Mouse (Mus musculus) thymus, postnatal 36 days (tissue): ENCODE data around the gene Adgrb2.

Source experiments
- DNase-seq, 2 experiments: peaks; one replicate each; pipeline ENCODE4 v3.0.0; 2022; ENCODE audit warnings: mixed read lengths in 2 of 2

Adgrb2 gene

DNA sequence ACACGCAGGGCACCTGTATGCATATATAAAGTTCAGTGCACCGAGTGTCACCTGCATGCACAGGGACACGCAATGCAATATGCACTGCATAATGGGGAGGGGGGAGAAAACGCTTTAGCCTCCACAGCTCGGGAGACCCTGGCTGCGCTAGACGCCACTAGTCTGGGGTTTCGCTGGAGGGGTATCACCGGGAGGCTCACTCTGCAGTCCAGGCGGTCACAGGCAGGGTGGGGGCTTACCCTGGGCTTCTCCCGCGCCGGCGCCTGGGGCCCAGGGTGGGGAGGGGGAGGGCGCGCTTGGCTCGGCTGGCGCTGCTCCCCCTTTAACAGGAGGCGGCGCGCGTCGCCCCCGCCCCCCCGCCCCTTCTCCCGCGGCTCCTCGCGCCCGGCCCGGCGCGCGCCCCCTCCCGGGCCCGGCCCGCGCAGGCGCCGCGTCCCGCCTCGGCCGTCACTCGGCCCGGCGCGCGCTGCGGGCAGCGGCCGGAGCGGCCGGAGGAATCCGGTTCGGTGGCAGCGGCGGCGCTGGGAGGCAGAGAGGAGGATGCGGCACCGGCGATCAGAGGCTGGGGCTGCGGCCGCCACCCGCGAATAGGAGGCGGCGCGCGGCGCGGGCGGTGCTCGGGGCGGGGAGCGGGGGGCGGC lies at the start of gene Adgrb2:
Gene Adgrb2, plus strand, starts transcription at position 450 of the 641 bp plus-strand sequence.
- DNase-seq: peak; percentile 11 to 30

DNA sequence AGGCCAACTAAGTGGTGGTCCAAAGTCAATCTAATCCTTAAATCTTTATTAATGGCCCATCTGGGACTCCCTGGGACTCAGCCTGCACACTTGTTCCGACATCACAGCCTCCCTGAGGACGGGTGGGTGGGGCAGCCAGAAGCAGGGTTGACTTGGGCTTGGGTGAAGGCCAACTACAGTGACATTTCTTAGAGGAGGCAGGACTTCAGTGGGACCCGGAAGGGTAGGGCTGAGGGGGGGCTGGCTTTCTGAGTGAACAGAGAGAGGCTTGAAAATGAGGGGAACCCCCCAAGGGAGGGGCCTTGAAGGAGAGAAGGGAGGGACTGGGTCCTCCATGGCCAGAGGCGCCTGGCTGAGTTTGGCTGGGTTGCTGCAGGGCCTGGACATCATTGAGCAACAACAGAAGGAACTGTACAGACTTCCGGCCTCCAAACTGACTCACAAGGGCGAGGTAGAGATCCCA lies 33.3 kb upstream of the Adgrb2 start:
- no peak for DNase-seq

DNA sequence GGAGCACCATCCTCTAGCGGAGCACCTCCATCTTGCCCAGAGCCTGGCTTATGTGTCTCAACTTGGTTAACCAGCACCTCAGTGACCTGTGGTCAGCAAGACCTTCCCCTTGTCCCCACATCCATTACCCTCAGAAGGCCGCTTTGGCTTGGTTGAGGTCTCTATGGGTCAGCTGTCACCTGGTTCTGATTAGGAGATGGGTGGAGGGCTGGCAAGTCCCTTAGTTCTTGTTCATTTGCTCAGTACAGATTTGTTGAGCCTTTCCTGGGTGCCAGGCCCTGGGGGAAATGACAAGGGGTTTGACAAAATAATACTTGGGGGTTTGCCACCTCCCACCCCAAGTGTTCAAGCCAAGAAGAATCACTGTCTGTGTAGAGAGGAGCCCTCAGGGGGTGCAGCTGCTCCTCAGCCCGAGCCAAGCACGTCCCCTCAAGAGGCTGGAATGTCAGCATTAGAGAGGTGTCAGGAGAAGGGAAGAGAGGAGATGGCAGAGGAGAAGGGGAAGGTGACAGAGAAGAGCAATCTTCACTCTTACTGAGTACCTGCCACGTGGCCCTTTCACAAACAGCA lies 32.3 kb upstream of the Adgrb2 start:
- no peak for DNase-seq

DNA sequence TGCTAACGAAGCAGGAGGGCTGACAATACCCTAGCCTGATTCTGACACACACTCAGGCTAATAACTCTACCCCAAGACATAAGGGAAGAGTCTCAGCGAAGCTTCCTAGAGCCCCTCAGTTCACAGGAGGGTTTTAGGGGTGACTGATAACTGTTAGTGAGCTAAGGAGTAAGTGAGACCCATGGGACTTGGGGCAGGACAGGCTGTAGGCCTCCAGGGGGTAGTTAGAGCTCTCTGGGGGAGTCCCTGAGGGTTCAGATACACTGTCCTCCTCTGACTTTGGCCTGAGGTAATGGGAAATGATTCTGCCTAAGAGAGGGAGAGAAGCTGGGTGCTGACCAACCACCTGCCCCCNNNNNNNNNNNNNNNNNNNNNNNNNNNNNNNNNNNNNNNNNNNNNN lies 30.1 kb upstream of the Adgrb2 start:
- no peak for DNase-seq

DNA sequence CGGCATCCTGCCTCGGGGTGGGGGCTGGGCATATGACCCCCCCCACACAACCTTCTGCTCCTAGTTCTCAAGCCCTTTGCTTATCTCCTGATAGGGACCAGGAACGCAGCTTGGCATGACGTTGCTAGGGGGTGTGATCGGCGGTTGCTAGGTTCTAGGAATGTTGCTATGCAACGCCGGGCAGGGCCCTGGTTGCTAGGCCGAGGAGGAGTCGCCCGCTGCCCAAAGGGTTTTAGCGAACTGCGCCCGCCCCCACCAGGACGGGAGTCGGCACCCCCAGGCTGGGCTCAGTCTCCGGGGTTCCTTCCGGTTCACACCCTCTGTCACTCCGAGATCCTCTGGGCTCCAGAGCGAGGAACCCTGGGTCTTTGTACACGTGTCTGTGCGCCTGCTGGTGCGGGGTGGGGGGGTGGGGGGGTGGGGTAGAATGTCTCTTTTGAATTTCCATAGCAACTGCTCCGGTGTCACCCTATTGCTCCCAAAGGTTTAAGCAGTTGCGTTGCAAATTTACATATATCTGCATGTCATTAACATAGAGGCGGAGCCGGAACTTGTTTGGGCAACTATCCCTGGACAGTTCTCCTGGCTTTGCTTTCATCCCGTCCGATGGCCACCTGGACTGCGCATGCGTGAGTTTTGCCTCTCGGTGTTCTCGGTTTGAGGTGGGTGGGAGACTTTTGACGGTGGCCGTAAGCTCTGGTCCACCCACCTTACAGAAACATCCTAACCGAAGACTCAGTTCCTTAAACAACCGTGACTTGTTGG lies 24.3 kb upstream of the Adgrb2 start:
- DNase-seq: peak; percentile 42 to 61

DNA sequence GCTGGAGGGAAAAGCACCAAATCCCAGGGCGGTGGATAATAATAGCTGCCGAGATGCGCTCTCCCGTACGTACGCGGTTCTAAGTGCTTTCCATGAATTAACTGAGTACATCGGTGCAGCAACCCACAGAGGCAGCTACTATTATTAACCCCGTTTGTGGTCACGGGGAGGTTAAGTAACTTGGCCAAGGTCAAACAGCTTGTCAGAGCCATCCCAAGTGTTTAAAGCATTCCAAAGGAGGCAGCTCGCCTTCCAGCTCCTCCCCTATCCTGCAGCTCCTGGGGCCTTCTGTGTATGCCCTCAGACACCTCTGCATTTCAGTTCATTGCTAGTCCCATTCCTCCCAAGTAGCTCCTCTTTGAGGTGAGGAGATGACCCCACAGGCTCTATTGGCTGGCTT lies 19.4 kb upstream of the Adgrb2 start:
- no peak for DNase-seq

DNA sequence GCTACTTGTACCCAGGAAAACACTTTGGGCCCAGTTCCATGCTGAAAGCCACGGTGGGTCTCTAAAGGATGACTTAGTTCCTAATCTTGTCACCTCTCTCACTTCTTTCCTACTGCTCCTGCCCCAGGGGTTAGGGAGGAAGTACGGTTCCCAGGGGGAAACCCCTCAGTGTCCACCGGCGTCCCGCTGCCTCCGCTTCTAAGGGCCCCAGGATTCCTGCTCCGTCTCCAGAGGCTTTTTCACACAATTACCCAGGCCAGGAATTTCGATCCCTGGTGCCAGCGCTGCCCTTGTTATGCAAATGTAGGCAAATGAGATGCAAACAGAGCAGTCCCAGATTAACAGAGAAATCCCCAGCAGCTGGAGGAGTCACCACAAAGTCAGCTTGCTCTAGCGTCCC lies 18.5 kb upstream of the Adgrb2 start:
- no peak for DNase-seq

DNA sequence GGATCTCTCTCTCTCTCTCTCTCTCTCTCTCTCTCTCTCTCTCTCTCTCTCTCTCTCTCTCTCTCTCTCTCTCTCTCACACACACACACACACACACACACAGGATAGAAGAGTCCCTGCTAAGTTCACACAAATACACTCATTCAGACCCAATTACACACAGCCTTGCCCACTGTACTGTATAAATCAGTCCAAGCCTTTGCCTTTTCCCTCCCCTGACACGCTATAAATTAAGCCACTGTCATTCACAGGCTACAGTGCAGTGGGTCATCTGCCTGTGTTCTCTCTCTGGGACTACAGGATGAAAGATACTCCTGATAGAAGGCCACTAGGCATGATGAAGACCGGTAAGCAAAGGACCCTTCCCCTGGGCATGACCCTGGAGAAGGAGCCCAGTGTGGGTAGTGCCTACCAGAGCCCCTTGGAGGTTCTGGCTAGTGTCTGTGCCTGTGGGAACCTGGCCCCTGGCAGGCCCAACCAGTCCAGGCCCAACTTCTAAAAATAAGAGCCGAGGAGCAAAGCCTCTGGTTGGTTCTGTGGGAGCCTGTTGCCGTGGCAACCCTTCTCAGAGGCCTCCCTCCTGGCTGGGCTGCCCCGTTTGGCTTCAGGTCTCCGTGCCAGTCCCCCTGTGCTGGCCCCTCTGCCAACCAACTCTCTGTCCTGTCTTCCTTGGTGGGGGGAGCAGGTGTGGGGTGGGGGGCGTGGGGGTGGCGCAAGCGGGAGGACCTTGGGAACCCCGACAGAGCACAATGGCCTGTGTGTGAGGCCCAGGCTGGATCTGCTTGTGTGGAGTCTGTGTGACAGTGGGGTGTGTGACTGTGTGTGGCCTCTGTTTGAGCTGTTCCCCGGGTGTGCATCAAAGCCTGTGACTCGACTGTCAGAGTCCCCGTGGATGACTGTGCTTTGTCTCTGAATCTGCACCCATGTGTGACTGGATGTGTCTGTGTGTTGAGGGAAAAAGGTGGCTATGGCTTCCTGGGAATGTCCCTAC lies 17.4 kb upstream of the Adgrb2 start:
- no peak for DNase-seq

DNA sequence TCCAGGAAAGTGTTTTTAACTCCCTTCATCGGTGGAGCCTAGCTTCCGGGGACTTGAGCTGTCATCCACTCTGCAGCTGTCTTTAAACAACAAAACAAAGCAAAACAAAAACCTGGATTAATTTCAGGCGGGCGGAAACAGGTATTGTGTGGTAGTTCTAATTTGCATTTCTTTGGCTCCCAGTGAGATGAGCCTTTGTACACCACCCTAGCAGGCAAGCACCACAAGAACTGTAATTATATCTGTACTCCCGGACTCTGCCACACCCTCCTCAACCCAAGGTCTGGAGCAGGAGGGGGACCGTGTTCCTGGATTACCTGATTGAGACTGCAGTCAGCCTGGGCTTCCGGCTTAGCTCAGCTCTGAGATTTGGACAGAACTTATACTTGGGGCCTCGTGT lies 14.5 kb upstream of the Adgrb2 start:
- DNase-seq: no peak

DNA sequence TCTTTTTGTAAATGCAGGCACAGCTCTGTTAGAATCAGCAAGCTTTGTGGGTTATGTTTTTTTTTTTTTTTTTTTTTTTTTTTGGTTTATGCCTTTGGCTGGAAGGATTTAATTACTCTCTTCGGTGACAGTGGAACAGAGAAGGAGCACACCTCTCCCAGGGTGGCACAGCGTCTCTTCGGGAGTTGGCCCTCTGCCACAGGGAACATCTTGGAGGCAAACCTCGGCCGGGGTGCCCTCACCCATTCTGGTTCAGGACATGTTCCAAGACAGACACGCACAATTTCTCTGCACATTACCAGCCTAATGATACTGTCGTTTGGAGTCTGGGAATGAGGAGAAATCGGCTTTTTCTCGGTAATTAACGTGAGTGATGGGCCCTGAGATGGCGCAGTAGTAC lies 13.8 kb upstream of the Adgrb2 start:
- no peak for DNase-seq

DNA sequence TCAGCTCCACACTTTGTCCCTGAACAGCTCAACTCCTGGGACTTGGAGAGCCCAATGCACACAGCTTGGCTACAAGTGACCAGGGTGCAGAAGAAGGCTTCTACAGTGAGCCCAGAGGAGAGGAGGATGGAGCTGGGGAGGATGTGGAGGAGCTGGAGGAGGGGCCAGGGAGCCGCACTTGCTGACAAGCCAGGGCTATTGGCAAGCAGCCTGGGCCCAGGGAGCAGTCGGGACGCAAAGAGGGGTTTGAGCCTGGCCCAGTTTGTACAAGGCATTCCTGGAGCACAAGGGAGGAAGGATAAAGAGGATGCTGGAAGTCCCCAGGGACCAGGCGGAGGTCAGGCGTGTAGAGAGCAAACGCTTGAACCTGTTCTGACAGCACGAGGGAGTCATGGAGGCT lies 12.7 kb upstream of the Adgrb2 start:
- no peak for DNase-seq

DNA sequence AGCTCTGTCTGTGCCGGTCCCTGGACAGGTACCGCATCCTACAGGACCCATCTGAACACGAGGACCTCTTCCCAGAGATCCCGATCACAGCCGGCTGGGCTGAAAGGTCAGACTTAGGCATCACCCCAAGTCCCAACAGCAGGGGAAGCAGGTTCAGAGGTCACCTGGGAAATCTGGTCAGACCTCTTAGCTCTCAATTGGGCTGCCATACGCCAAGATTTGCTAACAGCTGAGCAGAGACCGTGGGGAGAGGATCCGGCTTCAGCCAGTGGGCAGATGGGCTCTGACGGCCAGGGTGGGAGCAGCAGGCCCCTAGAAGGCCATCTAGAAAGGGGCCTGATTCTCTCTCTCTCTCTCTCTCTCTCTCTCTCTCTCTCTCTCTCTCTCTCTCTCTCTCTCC lies 10.4 kb upstream of the Adgrb2 start:
- no peak for DNase-seq

DNA sequence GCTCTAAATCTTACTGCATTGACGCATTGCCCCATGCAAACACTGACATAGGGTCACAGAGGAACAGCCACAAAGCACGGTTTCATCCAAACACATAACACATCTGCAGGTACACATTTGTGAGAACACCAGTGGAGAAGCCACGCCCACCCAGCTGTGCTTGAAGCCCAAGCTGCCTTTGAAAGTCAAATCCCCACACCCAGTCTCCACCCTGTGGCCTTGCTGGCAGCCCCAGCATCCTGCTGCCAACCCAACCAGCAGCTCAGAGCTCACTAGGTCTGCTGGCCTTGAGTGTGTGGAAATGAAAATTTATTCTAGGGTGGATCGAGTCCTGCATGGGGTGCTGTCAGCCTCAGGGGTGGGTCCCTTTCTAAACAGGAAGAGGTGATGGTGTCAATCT lies 7.4 kb upstream of the Adgrb2 start:
- DNase-seq: peak; percentile 14 to 30

DNA sequence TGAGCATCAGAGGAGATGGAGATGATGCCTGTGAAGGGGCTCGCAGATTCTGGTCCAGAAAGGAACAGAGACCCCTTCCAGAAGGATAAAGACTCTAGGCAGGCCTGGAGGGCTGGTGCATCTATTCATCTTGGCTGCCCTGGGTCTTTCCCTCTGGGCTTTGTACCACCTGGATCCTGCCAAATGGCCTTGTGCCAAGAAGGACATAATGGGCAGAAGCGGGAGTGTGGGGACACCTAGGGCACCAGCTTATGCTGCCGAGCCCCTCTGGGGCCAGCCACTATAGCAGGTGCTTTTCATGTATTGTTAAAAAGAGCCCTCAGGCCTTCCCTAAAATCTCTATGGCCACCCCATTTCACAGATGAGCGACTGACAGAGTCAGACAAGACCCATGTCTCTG lies 6.4 kb upstream of the Adgrb2 start:
- DNase-seq: no peak

DNA sequence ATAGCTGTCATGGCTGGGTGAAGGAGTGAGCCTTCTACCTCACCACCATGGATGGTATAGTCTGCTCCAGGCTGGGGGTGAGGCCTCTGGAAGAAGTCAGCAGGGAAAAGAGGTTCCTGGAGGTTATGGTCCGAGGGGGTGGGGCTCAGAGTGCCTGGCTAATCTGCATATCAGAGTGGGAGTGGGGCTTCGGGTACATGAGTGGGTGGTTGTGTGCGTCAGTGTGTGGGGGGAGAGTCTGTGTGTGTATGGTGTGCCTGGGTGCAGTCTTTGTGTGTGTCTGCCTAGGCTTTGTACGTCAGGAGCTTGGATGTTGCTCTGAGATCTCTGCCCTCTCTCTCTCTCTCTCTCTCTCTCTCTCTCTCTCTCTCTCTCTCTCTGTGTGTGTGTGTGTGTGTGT lies 5.7 kb upstream of the Adgrb2 start:
- DNase-seq: no peak

DNA sequence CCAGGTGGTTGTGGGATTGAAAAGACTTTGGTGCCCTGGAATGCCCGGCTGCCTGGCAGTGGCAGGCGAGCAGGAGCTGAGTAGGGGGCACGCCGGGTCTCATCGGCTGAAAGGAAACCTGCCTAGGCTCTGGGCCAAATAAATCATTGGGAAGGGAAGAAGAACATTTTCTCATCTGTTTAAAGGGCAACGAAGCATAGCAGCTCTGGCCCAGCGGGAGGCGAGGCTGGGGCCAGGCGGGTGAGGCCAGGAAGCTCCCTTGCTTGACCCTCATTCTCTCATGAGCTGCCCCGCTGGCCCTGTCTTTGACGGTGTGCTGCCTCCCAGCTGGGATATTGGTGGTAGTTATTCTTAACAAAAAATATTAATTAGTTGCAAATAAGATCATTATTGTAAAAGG lies 3.0 kb upstream of the Adgrb2 start:
- DNase-seq: no peak

DNA sequence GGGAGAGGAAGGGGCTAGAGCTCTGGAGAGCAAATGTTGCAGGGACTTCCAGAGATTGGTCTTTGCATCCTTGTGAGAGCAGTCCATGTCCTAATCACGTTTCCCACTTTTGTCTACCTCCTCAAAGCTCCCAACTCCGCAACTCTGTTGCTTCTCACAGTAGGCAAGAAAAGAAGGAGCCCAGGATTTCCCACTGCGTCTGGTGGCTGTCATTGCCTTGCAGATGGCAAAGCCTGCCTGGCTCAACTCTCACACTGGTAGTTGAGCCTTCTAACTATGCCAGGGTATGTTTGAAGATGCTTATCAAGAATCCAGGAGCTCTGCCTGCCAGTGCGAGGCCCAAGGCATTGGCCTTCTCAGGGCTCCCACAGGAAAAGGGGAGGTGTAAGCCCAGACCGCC lies 1.6 kb upstream of the Adgrb2 start:
- DNase-seq: no peak

DNA sequence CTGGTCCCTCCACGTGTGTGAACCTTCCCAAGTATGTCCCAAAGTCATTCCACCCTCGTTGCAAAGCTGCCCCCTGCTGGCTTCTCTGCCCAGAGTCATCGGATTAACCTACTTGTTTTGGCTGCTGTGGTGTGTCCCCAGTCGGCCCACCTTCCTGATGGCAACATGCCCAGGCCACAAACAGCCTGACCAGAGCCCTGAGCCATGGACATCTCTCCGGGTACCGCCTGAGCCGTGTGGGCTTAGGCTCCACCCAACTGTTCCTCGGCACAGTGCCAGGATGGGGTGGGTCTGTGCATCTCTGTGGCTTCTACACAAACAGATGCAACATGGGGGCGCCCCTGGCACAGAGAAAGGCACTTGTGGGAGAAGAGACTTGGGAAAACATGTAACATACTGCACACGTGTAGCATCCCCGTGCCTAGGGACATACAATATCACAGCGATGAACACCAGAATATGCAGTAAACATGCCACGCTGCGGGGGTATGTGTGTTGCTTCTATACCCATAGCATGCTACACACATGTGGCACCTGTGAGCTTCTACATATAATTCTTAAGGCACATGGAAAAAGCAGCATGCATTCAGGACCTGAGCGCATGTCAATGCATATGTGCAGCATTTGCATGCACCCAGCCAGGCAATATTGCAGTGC lies 778 bp upstream of the Adgrb2 start:
- DNase-seq: peak; percentile 45 to 48

DNA sequence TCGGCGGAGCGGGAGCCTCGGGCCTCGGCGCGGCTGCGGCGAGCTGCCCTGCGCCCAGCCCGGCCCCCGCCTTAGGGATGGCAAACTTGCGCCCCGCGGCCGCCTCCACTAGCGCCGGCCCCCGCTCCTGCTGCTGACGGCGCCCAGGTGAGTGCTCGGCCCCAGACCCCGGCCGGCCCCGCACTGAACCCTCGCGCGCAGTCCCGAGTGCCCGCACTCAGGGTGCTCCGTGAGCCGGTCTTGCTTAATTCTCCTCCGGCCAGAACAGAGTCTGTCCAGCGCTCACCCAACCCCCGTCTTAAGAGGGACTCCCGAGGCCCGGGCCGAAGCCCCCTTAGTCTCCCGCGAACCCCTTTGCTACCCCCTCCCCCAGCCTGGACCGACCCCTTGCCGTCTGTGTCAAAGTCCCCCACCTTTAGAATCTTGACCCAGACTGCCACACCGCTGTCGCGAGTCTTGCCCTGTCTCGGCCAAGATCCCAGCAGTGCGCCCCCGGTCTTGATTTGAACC lies 546 bp downstream of the Adgrb2 start:
- DNase-seq: peak in 1 of 2 experiments; percentile 8

DNA sequence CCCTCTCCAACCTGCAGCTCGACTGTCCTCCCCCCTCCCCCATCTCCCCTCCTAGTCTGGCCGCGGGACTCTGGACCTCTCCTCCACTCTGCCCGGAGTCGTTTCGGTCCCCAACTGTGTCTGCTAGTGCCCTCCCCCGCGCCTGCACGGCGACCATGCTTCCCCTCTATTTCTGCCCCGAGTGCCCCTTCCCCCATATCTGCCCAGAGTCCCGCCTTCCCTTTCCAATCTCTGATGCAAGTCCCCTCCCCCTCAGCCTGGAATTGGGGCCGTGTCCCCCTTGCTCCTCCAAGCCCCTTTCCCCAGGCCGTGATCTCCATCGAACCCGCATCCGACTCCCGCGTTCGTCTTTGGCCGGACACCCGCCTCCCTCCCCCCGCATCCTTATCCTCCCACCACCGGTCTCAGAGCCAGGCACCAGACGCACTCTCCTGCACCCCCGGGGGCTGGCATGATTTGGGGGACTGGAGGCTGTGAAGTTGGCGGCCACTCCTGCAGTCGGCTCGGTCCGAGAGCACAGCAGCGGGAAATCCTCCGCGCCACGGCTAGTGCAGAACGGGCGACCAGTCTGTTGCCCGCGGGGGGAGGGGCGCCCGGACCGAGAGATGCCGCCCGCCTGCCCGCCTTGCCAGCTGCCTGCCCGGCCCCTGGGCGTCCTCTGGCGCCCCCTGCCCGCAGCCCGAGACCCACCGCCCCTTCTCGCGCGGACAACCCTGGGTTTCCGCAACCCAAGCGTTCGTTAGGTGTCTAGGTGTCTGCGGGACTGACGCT lies 1.2 kb downstream of the Adgrb2 start:
- DNase-seq: peak; percentile 66 to 67

DNA sequence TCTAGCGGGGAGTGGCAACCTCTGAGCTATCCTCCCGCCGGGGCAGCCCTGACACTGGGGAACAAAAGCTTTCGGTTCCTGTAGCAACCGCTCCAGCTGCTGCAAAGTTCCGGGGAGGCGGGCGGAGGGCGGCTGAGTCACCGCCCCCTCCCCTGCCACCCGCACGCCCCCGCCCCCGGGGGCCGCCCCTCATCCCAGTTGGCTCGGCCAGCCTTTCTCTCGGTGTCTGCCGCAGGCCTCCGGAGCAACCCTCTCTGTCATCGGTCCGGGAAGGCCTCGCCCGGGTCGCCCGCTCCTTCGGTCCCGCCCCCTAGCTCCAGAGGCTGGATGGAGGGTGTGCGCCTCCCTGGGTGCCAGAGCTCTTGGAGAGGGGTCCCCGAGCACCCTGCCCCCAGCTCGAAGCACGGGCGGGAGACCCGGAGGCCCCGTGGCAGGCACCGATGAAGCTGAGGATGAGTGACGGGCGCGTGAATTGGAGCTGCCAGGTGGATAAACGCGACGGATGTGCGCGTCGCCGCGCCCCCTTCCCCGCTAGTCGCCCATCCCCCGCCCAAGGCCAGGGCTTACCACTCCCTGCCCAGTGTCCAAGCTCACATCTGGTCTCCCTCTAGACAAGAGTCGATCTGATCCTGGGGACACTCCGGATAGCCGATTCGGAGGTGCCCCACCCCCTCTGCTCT lies 3.3 kb downstream of the Adgrb2 start:
- peak; percentile 44 to 58 for DNase-seq
